Mouse (Mus musculus) limb, embryonic 15.5 days (tissue): ENCODE results near the gene Ctnna3. TPM values are rescaled to one million over a fixed set of nuclear protein-coding genes. Genes with fewer than 3 reads are reported as not detected.
"Not testable (repeated sequence)": the region's sequence is repeated elsewhere in the genome, so short reads cannot be mapped to it uniquely, and the experiment has no call there.

Source experiments
- ATAC-seq: fragments of 200-750 bp; cut with Nextera tagmentation; 2 replicates; pipeline ENCODE4 v1.8.0; 2017; ENCODE audit warnings: low read depth, moderate TSS enrichment; ENCODE audit not compliant: insufficient number of reproducible peaks, low FRiP score, low TSS enrichment
- H3K27ac ChIP-seq: fragments of 300-500 bp; sonication (generic); 2 replicates; pipeline ENCODE4 v1.5.1; 2015; ENCODE audit warnings: moderate library complexity, mild to moderate bottlenecking, inconsistent platforms
- H3K27me3 ChIP-seq: fragments of 300-500 bp; sonication (generic); 2 replicates; pipeline ENCODE4 v1.6.1; 2015; ENCODE audit warnings: inconsistent platforms
- H3K36me3 ChIP-seq: fragments of 300-500 bp; sonication (generic); 2 replicates; pipeline ENCODE4 v1.6.1; 2015; ENCODE audit warnings: inconsistent platforms
- H3K4me1 ChIP-seq: fragments of 300-500 bp; sonication (generic); 2 replicates; pipeline ENCODE4 v1.6.1; 2015; ENCODE audit warnings: inconsistent platforms
- H3K4me2 ChIP-seq: fragments of 300-500 bp; sonication (generic); 2 replicates; pipeline ENCODE4 v1.6.1; 2015; ENCODE audit warnings: mild to moderate bottlenecking, inconsistent platforms
- H3K4me3 ChIP-seq: fragments of 300-500 bp; sonication (generic); 2 replicates; pipeline ENCODE4 v1.5.1; 2015; ENCODE audit warnings: mild to moderate bottlenecking, inconsistent platforms
- H3K9ac ChIP-seq: fragments of 300-500 bp; sonication (generic); 2 replicates; pipeline ENCODE4 v1.6.1; 2015; ENCODE audit warnings: inconsistent platforms
- H3K9me3 ChIP-seq: fragments of 300-500 bp; sonication (generic); 2 replicates; pipeline ENCODE4 v1.6.1; 2016; ENCODE audit warnings: inconsistent platforms
- WGBS: fragments of 180-500 bp; shearing (Covaris S2); methylation state at CpG from one replicate; pipeline ENCODE4 v1.1.7; 2015; 5-methylcytosine and 5-hydroxymethylcytosine counted together
- polyA plus RNA-seq: library from polyadenylated mRNA; unstranded; fragments of >200 nt; fragmentation: Nextera tagmentation; extraction: Ambion mirVana; gene quantifications from 2 replicates; pipeline ENCODE4 v1.2.1, GENCODE M21; 2015

Gene Ctnna3
- polyA plus RNA-seq, 1 experiment from 2014 or later, result 0.95 TPM

DNA sequence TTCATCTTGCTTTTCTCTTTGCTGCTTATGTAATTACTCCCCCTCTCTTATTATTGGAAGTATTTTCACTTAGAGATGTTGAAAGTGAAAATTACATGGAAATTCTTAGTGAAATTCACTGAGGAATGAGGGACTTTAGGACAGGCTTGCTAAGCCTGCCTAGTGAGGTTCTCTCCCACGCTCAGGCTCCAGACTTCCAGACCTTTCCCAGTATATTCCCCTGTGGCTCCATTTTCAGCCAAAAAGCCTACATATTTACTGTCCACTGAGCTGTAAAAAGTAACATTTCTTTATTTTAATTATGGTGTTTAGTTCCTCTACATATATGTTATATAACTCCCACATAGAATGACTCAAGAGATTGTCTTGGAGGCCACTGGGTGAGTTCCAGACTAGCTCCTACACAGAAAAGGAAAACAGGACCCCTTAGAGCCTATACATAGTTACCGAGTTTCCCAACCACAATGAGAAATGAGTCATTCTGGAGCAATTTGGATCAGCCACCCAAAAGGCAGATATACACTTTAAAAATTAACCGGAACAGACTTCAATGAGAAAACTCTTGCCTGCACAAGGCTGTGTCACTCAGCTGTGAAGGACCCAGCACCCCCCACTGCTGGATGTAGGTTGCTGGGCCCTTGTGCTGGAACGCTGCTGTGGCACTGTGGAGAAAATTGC is 912.9 kb downstream of the Ctnna3 start:
- Histone ChIP-seq H3K4me2 (no peak overlapping the region), H3K36me3 (no peaks in the 10 kb centered on the region), H3K27ac (no peak overlapping the region), H3K4me1 (peaks cover 3% of the 10 kb centered on the region; the same call in 1 of the 2 replicates), H3K4me3 (no peak overlapping the region), H3K9ac (no peak overlapping the region), H3K9me3 (no peaks in the 10 kb centered on the region), H3K27me3 (no peaks in the 10 kb centered on the region)
- ATAC-seq, result no peak
- 54% methylated on average over 4 of the region's 4 CpGs for WGBS

DNA sequence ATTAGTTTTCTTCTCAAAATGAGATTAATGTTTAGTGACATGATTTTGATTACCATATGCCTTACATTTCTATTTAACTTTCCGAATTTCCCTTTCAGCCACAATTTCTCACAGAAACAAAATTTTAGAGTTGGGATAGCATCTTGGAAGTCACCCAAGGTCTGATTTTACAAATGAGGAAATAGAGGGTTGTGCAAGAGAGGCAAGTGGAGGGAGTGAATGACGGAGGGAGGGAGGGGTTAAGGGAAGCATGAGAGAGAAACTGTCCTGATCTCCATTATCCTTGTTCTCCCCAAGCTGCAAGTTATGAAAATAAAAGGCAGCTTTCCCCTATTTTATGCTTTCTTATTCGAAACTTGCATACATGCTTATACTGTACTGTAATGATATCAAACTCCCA is 943.4 kb downstream of the Ctnna3 start:
- Histone ChIP-seq H3K27ac (no peak overlapping the region), H3K4me2 (no peak overlapping the region), H3K36me3 (no peaks in the 10 kb centered on the region), H3K27me3 (no peaks in the 10 kb centered on the region), H3K4me1 (no peaks in the 10 kb centered on the region), H3K4me3 (no peak overlapping the region), H3K9me3 (no peaks in the 10 kb centered on the region), H3K9ac (no peak overlapping the region)
- 66% methylated on average over 3 of the region's 3 CpGs for WGBS
- no peak for ATAC-seq

DNA sequence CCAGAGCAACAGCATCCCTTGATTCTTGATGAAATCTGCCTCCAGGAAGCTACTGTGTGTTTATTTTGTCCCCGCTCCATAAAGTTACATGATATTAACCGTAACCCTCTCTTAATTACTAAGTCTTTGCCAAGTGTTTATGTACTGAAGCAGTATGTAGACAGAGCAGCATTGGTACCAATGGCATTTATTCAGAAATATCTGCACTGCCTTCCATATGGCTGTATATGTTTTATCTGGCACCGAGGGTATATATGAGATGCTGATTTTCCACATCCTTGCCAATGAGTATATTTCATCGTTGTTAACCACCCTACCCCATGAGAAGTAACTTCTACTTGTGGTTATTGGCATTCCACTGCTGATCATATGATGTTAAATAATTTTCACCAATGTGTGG is 947.9 kb downstream of the Ctnna3 start:
- Histone ChIP-seq H3K27ac (no peak overlapping the region), H3K4me1 (no peaks in the 10 kb centered on the region), H3K36me3 (no peaks in the 10 kb centered on the region), H3K4me2 (no peak overlapping the region), H3K27me3 (no peaks in the 10 kb centered on the region), H3K9ac (no peak overlapping the region), H3K9me3 (no peaks in the 10 kb centered on the region), H3K4me3 (no peak overlapping the region)
- WGBS, result 87% methylated on average over 4 of the region's 4 CpGs
- ATAC-seq, result no peak

DNA sequence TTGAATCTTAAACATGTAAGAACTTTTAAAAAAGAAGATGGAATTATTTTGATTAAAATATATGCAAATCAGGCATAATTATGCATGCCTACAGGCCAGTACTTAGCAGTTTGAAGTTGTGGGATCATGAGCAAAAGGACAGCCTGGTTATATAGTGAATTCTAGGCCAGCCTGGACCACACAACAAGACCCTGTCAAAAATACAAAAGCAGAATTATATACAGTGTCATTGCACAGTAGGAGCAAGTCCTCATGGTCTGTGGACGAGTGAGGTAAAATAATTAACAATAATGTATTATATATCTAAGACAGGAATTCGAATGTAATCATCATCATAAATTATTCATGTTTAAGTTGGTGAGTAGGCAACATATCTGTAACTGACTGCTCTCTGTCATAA is 966.7 kb downstream of the Ctnna3 start:
- WGBS, result 61% methylated on average over 2 of the region's 2 CpGs
- Histone ChIP-seq H3K4me1 (no peaks in the 10 kb centered on the region), H3K4me2 (no peak overlapping the region), H3K9ac (no peak overlapping the region), H3K9me3 (no peaks in the 10 kb centered on the region), H3K27ac (no peak overlapping the region), H3K27me3 (no peaks in the 10 kb centered on the region), H3K36me3 (no peaks in the 10 kb centered on the region), H3K4me3 (no peak overlapping the region)
- ATAC-seq, result no peak

DNA sequence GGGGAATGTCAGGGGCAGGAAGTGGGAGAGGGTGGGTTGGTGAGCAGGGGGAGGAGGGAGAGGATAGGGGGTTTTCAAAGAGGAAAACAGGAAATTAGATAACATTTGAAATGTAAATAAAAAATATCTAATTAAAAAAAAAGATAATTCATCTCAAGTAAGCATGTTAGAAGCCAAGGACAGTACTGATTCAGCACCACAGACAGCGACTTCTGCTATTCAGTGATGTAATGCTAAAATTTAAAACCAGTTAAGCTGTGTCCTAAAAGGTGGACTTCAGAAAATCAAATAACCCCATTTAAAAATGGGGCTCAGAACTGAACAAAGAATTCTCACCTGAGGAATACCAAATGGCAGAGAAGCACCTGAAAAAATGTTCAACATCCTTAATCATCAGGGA is 988.5 kb downstream of the Ctnna3 start:
- H3K27me3 ChIP-seq, H3K36me3 ChIP-seq, H3K4me1 ChIP-seq, H3K27ac ChIP-seq, H3K4me3 ChIP-seq, H3K9me3 ChIP-seq, H3K9ac ChIP-seq, ATAC-seq, H3K4me2 ChIP-seq: not testable (repeated sequence)
- 24% methylated on average over 1 of the region's 1 CpGs for WGBS

DNA sequence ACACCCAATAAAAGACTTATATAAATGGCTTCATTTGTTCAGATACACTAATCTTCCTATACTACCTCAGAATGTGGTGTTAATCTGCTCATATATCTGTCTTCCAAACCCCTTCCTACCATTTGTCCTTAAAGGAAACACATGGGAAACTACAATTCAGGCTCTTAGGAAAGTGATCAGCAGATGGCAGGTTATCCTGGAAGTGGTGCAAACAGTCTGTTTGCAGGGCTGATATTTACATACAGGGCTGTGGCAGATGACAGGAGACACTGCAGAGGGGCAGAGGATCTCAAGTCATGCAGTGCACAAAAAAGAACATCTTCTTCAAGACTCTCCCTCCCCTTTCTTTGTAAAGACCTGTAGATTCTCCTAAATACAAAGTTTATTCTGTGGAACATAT is 1008.8 kb downstream of the Ctnna3 start:
- Histone ChIP-seq H3K4me2 (no peak overlapping the region), H3K9me3 (no peaks in the 10 kb centered on the region), H3K4me3 (no peak overlapping the region), H3K27me3 (no peaks in the 10 kb centered on the region), H3K27ac (no peak overlapping the region), H3K4me1 (no peaks in the 10 kb centered on the region), H3K36me3 (no peaks in the 10 kb centered on the region), H3K9ac (no peak overlapping the region)
- no peak for ATAC-seq

DNA sequence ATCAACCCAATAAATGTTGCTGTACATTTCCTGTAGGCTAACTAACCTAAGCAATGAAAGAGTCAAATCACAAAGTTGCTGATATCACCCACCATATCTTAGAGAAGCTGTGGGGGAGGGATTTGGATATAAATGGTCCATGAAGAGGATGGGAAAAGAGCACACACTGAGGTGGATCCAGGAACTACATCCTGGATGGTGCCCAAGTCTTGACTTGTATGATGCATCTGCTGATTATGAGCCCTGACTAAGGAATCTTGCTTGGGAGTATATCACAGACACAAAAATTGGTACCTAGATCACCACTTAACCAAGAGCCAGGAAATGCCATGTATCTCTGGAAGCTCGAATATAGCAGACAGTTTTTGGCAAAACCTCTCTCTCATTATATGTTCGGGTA is 1018.7 kb downstream of the Ctnna3 start:
- whole genome bisulfite sequencing, result 70% methylated on average over 2 of the region's 2 CpGs
- H3K36me3 ChIP-seq, result no peaks in the 10 kb centered on the region
- no peaks in the 10 kb centered on the region for H3K4me1 ChIP-seq
- H3K4me2 ChIP-seq, result no peak overlapping the region
- no peaks in the 10 kb centered on the region for H3K9me3 ChIP-seq
- no peak for ATAC-seq
- no peak overlapping the region for H3K27ac ChIP-seq
- no peak overlapping the region for H3K4me3 ChIP-seq
- H3K27me3 ChIP-seq, result no peaks in the 10 kb centered on the region
- no peak overlapping the region for H3K9ac ChIP-seq

DNA sequence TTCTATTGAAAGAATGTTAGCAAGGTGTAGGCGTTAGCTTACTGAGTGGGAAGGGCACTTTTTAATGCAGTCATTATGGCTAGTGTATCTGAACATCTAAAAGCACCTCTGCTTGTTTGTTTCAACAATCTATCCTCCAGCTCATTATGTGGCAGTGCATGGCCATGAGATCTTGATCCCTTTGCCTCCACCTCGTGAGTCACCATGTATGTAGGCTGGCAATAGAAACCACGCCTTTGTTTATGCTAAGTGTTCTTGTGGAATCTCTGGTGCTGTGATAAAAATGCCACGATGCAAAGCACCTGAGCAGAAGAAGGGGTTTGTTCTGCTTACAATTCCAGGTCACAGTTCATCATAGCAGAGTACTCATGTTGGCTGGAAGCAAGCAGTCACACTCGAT is 1053.4 kb downstream of the Ctnna3 start:
- 62% methylated on average over 5 of the region's 5 CpGs for WGBS
- Histone ChIP-seq H3K4me1 (no peaks in the 10 kb centered on the region), H3K27me3 (no peaks in the 10 kb centered on the region), H3K36me3 (no peaks in the 10 kb centered on the region), H3K27ac (no peak overlapping the region), H3K9ac (no peak overlapping the region), H3K9me3 (no peaks in the 10 kb centered on the region), H3K4me2 (no peak overlapping the region), H3K4me3 (no peak overlapping the region)
- no peak for ATAC-seq

DNA sequence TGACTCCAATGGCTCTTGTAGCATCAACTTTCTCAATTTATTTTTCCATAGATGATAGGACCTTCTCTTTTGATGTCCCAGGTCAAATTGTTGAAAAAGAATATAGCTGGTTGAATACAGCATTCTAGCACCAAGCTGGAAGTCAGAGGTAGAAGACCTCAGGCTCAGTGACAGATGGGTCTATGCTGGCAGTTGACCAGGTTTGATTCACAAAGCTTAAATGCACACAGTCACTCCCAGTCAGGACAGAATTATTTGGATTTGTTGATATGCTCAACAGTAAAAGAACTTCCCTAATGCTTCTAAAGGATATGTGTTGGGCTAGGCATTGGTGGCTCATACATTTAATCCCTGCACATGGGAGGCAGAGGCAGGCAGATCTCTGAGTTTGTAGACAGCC is 1059.6 kb downstream of the Ctnna3 start:
- no peaks in the 10 kb centered on the region for H3K4me1 ChIP-seq
- ATAC-seq, result no peak
- no peaks in the 10 kb centered on the region for H3K9me3 ChIP-seq
- no peak overlapping the region for H3K4me2 ChIP-seq
- no peak overlapping the region for H3K27ac ChIP-seq
- H3K27me3 ChIP-seq, result no peaks in the 10 kb centered on the region
- no peaks in the 10 kb centered on the region for H3K36me3 ChIP-seq
- H3K9ac ChIP-seq, result no peak overlapping the region
- H3K4me3 ChIP-seq, result no peak overlapping the region

DNA sequence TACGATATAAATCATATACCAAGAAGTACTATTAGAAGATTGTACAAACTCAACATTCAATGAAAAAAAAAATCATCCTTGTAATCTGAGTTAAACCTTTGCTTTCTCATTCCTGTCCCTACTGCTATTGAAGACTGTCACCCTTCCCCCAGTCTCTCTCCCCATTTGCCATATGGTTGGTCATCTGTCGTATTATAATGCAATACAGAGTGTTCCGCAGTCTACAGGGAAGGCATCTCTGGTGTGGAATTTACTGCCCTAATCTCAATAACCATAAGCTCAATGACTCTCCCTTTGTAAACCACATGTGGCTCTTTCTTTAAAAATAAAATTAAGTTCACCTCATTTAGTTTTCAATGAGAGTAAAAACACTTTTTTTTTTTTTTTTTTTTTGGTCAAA is 1113.7 kb downstream of the Ctnna3 start:
- no peaks in the 10 kb centered on the region for H3K4me1 ChIP-seq
- H3K4me3 ChIP-seq, result no peak overlapping the region
- no peak for ATAC-seq
- H3K27me3 ChIP-seq, result no peaks in the 10 kb centered on the region
- no peak overlapping the region for H3K9ac ChIP-seq
- H3K9me3 ChIP-seq, result no peaks in the 10 kb centered on the region
- no peaks in the 10 kb centered on the region for H3K36me3 ChIP-seq
- no peak overlapping the region for H3K4me2 ChIP-seq
- 63% methylated on average over 3 of the region's 3 CpGs for WGBS
- H3K27ac ChIP-seq, result no peak overlapping the region

DNA sequence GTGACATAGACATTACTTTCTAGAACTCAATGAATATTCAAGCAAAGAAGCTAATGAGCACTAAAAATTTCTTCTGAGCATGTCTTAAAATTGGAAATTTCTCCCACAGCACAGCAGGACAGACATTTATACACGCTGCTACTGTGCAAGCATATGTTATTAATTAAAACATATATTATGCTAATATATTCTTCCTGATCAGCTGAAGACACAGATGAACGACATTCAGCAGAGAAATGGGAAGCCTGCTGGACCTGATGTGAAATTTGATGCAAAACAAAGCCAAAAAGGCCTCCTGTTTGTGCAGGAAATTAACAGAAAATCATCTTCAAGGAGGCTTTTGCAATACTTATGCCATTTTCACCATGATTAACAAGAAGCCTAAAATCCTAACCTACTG is 1114.5 kb downstream of the Ctnna3 start:
- no peak for ATAC-seq
- Histone ChIP-seq H3K27ac (no peak overlapping the region), H3K9ac (no peak overlapping the region), H3K4me3 (no peak overlapping the region), H3K36me3 (no peaks in the 10 kb centered on the region), H3K27me3 (no peaks in the 10 kb centered on the region), H3K4me1 (no peaks in the 10 kb centered on the region), H3K9me3 (no peaks in the 10 kb centered on the region), H3K4me2 (no peak overlapping the region)
- 33% methylated on average over 2 of the region's 2 CpGs for WGBS

DNA sequence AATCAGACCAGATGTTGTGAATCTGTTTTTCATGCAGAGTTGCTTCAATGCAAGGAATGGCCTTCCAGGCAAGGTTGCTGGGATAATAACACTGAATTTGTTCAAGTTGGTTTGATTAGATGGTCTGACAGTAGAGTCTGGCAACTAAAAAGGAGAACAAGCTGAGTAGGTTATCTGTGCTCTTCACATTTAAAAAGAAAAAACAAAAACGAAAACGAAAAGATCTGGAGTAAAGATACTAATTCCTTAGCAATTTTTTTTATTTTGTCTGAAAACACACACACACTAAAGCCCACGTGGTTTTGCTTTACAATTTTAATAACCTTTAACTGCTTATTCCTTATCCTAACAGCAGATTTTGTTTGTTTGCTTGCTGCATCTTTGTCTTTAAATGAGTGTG is 1141.4 kb downstream of the Ctnna3 start:
- Histone ChIP-seq H3K9ac (no peak overlapping the region), H3K9me3 (no peaks in the 10 kb centered on the region), H3K4me3 (no peak overlapping the region), H3K36me3 (no peaks in the 10 kb centered on the region), H3K27ac (no peak overlapping the region), H3K4me2 (no peak overlapping the region), H3K4me1 (no peaks in the 10 kb centered on the region), H3K27me3 (no peaks in the 10 kb centered on the region)
- no peak for ATAC-seq
- WGBS, result 70% methylated on average over 3 of the region's 3 CpGs

DNA sequence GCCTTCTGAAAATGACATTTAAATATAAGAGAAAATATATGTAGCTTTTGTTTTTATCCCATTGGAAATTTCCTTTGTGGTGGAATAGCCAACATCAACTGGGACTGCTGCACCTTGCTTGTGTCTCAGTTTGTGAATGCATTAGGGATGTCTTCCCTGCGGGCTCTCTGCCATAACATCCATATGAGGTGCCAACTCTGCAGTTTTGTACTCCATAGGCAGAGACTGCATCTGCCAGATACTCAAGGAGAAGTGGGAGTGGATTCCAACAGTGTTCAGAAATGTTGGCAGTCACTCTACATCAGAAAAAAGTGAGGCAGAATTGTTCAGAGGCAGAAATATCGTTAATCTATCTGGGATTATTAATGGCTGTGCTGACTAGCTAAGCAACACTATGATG is 1158.2 kb downstream of the Ctnna3 start:
- no peaks in the 10 kb centered on the region for H3K9me3 ChIP-seq
- H3K27ac ChIP-seq, result no peak overlapping the region
- H3K4me3 ChIP-seq, result no peak overlapping the region
- no peaks in the 10 kb centered on the region for H3K36me3 ChIP-seq
- H3K27me3 ChIP-seq, result no peaks in the 10 kb centered on the region
- ATAC-seq, result no peak
- H3K4me2 ChIP-seq, result no peak overlapping the region
- no peaks in the 10 kb centered on the region for H3K4me1 ChIP-seq
- no peak overlapping the region for H3K9ac ChIP-seq
- 84% methylated on average over 2 of the region's 2 CpGs for WGBS
